Mouse (Mus musculus) ovary, postnatal 36 days (tissue): ENCODE measurements at regions not wholly inside any gene's neighbourhood (a gene's known extent, or its start where the extent isn't known, plus 50 kb on each side); places are given as distances from the start of the nearest gene placed in this dataset.

Experiments used
- DNase-seq: peaks from one replicate; pipeline ENCODE4 v3.0.0; 2022; ENCODE audit warnings: low spot score, mixed read lengths

DNA sequence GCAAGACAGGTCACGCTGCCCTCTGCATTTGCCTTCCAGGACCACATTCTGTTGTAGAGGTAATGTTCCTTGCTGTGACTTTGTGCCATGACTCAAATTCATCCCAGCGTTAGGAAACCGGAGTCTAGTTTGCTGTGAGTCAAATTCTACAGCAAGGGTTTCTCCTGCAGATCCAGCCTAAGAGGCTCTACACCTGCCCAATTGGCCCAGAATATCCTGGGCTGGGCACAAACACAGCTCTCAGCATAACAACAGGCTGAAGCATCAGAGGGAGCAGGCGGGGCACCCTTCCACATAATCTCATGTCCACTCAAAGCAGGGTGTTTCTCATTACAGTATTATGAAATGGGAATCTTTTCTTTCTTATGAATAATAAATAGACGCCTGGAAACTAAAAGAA, 220.2 kb upstream of the Pard3b start:
- no peak for DNase-seq

DNA sequence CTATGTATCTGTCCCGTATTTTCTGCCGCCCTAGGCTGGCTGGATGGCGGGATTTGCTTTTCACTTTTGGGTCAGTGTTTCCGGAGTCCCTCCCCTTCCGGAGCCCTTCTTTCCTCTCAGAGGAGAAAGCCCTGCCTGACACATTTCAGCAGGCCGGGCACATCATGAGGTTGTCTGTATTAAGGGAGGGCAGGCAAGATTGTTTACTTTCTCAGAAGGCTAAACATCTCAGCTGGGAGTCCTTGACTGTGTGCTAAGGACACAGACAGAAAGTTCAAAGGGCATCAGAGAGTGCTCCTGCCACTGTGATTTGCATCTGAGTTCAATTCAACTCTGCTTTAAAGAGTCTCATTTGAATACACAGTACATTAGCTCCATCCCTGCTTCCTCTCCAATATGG, 218.8 kb upstream of the Pard3b start:
- no peak for DNase-seq

DNA sequence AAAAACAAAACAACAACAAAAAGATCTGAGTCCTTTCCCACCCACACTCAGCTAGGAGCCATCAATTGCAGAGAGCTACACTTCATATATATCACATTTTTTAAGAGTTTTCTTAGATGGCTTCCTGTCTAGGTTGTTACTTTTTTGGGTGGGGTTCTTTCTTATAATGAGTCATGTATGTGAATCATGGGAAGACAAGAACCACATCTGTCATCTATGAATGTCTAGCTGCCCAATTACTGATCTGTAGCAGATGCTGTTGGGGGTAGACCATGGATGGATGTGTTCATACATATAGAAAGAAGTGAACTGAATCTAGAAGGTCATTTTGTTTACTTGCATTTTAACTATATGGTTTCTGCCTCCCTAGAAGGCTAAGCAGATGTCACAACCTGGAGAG, 215.4 kb upstream of the Pard3b start:
- no peak for DNase-seq

DNA sequence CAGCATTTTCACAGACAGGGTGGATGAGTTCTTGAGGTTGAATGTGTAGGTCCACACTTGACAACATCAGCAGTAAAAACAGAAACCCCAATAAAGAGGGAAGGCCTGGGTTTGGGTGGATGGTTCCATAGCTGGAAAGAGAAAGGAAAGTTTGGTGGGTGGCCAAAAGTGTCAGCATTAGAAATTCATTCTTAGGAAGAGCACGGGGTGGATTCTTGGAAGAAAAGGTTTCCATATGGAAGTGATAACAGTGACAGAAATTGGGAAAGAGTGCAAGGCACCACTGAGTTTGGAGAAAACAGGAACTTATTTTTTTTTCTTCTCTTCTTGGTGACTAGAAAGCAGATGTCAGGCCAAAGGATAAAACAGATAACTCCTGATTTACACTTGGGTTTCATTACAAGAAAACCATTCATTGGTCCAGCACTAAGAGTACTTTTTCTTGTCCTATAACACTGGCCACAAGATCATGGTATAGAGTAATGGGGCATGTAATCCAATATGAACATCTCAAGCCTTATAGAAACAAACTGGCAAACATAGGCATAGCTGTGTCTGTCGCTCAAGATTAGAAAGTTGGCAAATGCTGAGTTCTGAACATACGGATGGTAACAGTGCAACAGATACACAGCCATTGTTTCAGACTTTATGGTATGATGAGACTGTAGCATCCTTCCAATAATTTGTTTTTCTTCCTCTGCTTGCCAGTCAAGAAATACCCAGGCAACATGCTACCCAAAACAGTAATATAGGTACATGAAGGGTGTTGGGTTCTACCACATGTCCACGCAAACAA, 209.7 kb upstream of the Pard3b start:
- no peak for DNase-seq

GRCm38 (mm10) chr1:61437603-61438002, 201.0 kb upstream of the Pard3b start:
- DNase-seq: no peak

GRCm38 (mm10) chr1:61461435-61461834, 177.2 kb upstream of the Pard3b start:
- DNase-seq: no peak

- no peak for DNase-seq
Observed at GRCm38 (mm10) chr1:61470617-61471214, 167.9 kb upstream of the Pard3b start.

DNA sequence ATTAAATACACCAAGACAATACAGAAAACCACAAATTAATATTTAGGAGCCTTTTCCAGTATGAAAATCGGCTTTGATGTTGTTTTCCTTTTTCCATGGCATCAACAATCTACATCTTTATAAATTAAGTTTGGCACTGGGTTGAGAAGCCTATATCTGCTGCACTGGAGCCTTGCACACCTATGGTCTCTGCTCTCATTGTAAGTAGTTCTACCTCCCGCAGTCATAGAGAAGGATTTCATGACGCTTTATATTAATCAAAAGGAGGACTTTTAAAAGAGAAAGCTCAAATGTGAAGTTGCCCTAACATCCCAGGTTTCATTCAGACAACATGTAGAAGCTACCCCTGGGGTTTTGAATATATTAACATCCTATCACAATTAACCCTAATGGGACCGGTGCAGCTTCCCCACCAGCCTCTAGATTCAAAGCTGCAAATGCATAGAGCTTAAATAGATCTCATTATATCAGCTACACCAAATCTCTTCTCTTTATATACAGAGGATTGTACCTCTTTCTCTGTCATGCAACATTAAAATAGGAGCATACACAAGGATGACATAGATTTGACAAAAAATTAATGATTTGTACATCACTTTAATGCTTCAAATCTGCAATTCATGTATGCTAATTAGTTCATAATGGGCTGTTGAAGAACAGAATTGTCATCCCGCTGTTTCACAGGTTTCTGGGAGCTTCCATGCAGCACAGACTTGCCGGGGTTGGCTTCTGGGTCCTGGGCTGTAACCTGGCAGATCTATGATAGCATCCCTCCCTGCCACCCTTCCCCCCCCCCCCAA, 166.6 kb upstream of the Pard3b start:
- DNase-seq: no peak

GRCm38 (mm10) chr1:61472579-61473242, 165.9 kb upstream of the Pard3b start:
- DNase-seq: no peak

DNA sequence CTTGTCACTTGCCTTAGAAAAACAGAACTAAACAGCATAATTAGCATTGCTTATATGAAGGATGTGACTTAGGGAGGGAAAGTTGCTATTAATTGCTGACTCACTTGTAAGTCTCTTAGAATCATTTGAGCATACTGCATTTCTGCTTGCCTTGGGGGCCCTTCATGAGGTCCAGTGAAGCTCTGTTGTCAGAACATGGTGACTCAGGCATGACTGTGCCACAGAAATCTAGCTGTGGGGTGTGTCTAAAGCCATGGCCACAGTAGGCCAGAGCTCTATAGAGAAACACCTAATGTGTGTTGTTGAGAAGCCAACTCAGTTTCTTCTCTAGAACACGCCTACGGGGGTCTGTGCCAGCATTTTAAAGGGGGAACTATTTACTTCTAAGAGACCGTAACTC, 153.2 kb upstream of the Pard3b start:
- DNase-seq: no peak

GRCm38 (mm10) chr1:61524886-61525285, 113.7 kb upstream of the Pard3b start:
- no peak for DNase-seq

GRCm38 (mm10) chr1:61525881-61526280, 112.7 kb upstream of the Pard3b start:
- DNase-seq: no peak

DNA sequence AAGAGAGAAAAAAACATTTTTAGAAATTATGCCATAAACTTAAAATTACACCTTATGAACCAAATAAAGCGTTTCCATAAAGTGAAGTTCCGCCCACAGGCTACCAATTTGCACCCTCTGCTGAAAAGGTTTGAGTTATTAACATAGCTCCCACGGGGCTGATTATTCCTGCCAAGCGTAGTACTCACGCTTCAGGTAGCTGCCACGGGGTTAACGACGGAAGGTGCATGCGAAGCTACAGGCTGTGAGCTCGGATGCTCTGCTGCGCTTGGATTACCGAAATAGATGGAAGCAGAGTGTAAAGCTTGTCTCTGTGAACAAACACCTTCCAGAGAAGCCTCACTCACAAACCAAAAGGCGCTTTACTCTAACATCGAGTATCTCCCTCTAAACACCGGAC, 109.9 kb upstream of the Pard3b start:
- DNase-seq: no peak

DNA sequence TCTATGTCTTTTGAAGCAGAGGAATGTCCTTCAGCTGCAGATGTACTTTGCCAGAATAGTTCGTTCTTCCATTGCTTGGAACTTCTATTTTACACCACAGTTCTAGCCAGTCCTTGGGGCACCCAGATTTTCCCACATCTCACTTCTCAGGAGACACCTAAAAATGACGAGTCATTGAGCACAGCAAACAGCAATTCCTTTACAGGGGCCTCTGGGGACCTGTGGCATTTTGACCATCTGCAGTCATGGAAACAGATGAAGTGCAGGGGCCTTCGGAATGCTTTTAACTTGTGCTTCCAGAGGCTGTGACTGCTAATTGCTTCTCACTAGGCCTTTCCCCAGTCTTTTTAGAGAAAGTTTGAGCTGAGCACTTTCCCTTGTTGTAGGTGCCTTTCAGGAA, 108.5 kb upstream of the Pard3b start:
- DNase-seq: no peak

DNA sequence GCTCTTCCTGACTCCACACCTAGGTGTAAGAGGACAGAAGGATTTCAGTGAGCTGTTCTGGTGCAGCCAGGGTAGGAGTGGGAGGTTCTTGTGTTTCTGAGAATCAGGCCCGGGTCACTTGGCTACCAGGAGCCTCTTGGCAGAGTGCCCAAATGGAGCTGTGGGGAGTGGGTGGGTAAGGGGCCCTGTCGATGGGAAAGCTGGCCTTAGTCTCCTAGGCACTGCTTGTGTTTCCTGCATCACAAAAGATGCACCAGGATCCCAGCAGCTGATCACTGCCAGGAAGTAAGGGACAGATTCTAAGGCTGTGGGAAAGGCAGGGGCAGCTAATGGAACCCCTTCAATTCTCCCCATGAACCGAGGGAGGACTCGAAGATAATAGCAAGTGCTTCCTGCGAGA, 107.1 kb upstream of the Pard3b start:
- no peak for DNase-seq

GRCm38 (mm10) chr1:61540081-61540480, 98.5 kb upstream of the Pard3b start:
- no peak for DNase-seq

DNA sequence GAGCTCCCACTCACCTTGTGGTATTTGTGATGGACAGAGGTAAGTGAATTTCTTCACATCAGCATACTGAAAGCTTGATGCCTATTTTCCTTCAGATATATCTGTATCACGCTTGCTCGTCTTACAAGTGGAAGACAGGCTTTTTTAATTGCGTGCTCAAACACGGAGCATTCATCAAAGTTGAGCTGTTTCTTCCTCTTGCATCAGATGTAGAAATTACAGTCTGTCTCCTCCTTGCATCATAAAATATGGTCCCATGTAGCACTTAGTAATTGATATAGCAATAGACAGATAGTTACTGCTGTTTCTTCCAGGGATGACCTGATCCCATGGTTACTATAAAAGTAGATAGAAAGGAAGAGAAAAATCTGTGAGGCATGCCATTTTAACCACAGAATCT, 97.5 kb upstream of the Pard3b start:
- no peak for DNase-seq

DNA sequence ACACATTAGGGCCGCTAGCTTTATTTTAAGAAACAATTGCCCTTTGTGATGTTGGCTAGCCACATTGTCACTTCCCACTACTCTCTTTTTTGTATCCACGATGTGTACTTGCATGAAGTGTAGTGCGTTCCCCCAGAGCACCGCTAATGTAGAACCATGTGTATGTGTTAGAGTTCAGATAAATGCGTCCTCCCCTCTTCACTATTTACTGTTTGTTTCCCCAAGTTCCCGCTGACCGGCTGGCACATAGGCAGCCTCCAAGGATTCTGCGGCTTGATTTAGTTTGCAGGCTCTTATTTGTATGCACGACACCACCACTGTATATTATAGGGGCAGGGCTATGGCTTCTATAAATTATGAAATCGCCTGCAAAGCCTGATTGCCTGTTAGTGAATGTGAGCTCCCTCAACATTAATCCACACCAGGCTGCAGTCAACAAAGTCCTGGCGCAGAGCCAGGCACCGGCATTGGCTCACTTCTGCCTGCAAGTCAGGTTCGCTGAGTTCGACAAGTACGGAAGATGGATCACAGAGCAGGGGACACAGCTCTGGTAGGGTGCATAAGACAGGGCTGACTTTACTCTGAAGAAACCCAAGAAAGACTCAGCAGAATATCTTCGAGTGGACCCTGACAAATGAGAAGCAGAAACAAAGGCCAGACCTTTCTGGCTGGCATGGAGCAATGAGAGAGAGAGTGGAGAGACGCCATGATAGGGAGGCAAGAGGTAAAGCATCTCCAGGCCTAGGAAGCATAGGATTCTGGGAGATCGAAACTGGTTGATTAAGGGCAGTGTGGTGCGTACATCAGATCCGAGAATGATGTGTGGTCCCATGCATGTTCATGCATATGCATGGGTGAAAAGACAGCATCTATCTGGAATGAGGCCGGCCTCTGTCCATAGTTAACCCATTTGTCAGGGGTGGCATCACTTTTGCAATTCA, 85.8 kb upstream of the Pard3b start:
- peak; percentile 57 for DNase-seq

DNA sequence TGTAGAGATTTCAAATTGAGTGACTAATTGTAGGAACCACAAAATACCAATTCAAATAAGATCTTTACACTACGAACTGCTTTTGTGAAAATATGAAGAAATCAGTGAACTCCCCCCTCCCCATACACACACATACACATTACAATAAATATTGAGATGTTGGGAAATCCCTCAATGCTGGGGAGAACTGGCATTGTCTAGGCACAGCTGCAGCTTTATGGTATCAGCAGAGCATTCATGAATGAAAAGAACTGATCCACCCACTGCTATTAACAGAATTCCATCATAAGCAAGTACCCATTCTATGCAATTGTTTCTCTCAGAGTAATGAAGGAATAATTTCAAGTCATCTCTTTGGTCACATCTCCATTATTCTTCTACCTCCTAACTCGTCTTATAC, 79.1 kb upstream of the Pard3b start:
- DNase-seq: no peak

GRCm38 (mm10) chr1:61562091-61562490, 76.5 kb upstream of the Pard3b start:
- no peak for DNase-seq

- DNase-seq: no peak
Observed at GRCm38 (mm10) chr1:61565471-61565870, 73.2 kb upstream of the Pard3b start.
